Mouse (Mus musculus) testis, adult 2 months (tissue): ENCODE results near the gene Camta1.

Experiments
- CTCF ChIP-seq: fragments of 200-500 bp; IDR thresholded peaks from 2 replicates; pipeline ENCODE4 v1.5.1; 2012; ENCODE audit warnings: low read depth, mild to moderate bottlenecking, inconsistent platforms, low read length, moderate library complexity; ENCODE audit not compliant: control insufficient read depth, insufficient read depth, insufficient replicate concordance
- POLR2A ChIP-seq: fragments of 200-500 bp; IDR thresholded peaks from 2 replicates; pipeline ENCODE4 v1.6.1; 2012; ENCODE audit warnings: low read depth, mild to moderate bottlenecking, inconsistent platforms, low read length, moderate library complexity; ENCODE audit not compliant: control insufficient read depth

DNA sequence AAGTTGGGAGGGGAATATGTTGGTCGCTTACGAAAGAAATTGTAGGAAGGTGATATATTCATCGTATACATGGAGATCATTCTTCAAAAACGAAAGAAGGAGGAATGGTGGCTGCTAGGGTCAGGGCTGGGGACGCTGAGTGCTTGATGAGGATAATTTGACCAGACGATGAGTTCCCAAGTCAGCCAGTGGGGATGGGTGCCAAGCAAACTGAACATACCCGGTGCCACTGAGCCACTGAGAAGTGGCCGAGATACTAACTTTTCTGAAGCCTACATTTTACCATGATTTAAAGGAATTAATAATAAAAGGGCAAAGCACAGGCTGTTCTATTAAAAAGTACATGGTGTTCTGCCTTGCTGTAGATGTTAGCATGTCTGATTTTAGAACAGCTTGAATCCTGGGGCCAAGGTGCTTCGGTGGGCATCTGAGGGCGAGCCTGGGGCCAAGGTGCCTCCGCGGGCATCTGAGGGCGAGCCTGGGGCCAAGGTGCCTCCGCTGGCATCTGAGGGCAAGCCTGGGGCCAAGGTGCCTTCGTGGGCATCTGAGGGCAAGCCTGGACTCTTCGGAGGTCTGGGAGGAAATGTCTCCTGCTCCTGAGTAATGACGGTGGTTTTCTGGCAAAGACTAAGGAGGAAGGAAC, 40.5 kb upstream of the Camta1 start:
- TF ChIP-seq POLR2A: no peak
- no peak for TF ChIP-seq CTCF
